Mouse (Mus musculus) liver, embryonic 12.5 days (tissue): ENCODE results near the gene Cd163l1. TPM values are rescaled to one million over a fixed set of nuclear protein-coding genes. Genes with fewer than 3 reads are reported as not detected.

Experiments
- ATAC-seq: fragments of 200-750 bp; cut with Nextera tagmentation; 2 replicates; pipeline ENCODE4 v1.8.0; 2017; ENCODE audit warnings: moderate number of reproducible peaks, mild to moderate bottlenecking, moderate library complexity
- H3K27ac ChIP-seq: fragments of 300-500 bp; sonication (generic); 2 replicates; pipeline ENCODE4 v1.5.1; 2016; ENCODE audit warnings: mild to moderate bottlenecking
- H3K27me3 ChIP-seq: fragments of 300-500 bp; sonication (generic); replicated peaks from 2 replicates; pipeline ENCODE4 v1.6.1; 2016; ENCODE audit warnings: mild to moderate bottlenecking, moderate library complexity
- H3K36me3 ChIP-seq: fragments of 300-500 bp; sonication (generic); 2 replicates; pipeline ENCODE4 v1.6.1; 2016; ENCODE audit warnings: mild to moderate bottlenecking, moderate library complexity
- H3K4me1 ChIP-seq: fragments of 300-500 bp; sonication (generic); 2 replicates; pipeline ENCODE4 v1.6.1; 2016
- H3K4me2 ChIP-seq: fragments of 300-500 bp; sonication (generic); 2 replicates; pipeline ENCODE4 v1.6.1; 2016; ENCODE audit warnings: mild to moderate bottlenecking, moderate library complexity
- H3K4me3 ChIP-seq: fragments of 300-500 bp; sonication (generic); 2 replicates; pipeline ENCODE4 v1.5.1; 2016; ENCODE audit warnings: mild to moderate bottlenecking, moderate library complexity
- H3K9ac ChIP-seq: fragments of 300-500 bp; sonication (generic); 2 replicates; pipeline ENCODE4 v1.6.1; 2016; ENCODE audit warnings: mild to moderate bottlenecking, moderate library complexity
- H3K9me3 ChIP-seq: fragments of 300-500 bp; sonication (generic); replicated peaks from 2 replicates; pipeline ENCODE4 v1.6.1; 2016; ENCODE audit warnings: mild to moderate bottlenecking, moderate library complexity
- WGBS: fragments of 180-500 bp; shearing (Covaris S2); methylation state at CpG from one replicate; pipeline ENCODE4 v1.1.7; 2016; ENCODE audit not compliant: insufficient replicate concordance; 5-methylcytosine and 5-hydroxymethylcytosine counted together
- polyA plus RNA-seq: library from polyadenylated mRNA; unstranded; fragments of >200 nt; fragmentation: Nextera tagmentation; extraction: Ambion mirVana; gene quantifications from 2 replicates; pipeline ENCODE4 v1.2.1, GENCODE M21; 2016

The Cd163l1 gene
- polyA plus RNA-seq, 1 experiment from 2014 or later: not detected

GRCm38 (mm10) chr7:140192445-140192844, 25.6 kb upstream of the Cd163l1 start:
- Histone ChIP-seq H3K27me3 (no peaks in the 10 kb centered on the region), H3K9ac (no peak overlapping the region), H3K27ac (no peak overlapping the region), H3K4me3 (no peak overlapping the region), H3K4me2 (no peak overlapping the region), H3K9me3 (no peaks in the 10 kb centered on the region), H3K4me1 (0 out of 2 replicates have a peak, but pooled peaks cover 4% of the 10 kb centered on the region), H3K36me3 (no peaks in the 10 kb centered on the region)
- no peak for ATAC-seq
- 42% methylated on average over 2 of the region's 2 CpGs for WGBS

DNA sequence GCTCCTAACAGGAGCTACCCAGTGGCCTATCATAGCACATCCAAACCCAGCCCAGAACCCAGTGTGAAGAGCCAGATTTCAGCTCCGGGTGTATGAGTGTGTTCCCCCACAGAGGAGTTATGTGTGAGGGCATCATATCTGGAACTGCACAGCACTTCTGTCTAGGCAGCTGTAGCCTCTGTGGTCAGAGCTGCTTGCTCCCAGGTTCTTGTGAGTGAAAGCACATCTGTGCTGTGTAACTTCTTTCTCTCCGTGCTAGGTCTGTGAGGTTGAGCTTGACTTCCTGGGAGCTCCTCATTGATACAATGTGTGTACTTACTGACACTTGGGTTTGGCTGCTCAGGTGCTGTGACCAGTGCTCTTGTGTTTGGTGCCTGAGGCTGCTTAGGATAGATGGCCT, 25.2 kb upstream of the Cd163l1 start:
- Histone ChIP-seq H3K36me3 (no peaks in the 10 kb centered on the region), H3K27ac (no peak overlapping the region), H3K9ac (no peak overlapping the region), H3K4me3 (no peak overlapping the region), H3K4me1 (0 out of 2 replicates have a peak, but pooled peaks cover 4% of the 10 kb centered on the region), H3K9me3 (no peaks in the 10 kb centered on the region), H3K4me2 (no peak overlapping the region), H3K27me3 (no peaks in the 10 kb centered on the region)
- ATAC-seq: no peak
- WGBS: 50% methylated on average over 2 of the region's 2 CpGs

- Histone ChIP-seq H3K27ac (no peak overlapping the region), H3K4me3 (no peak overlapping the region), H3K36me3 (no peaks in the 10 kb centered on the region), H3K4me1 (0 out of 2 replicates have a peak, but pooled peaks cover 4% of the 10 kb centered on the region), H3K4me2 (no peak overlapping the region), H3K9me3 (no peaks in the 10 kb centered on the region), H3K9ac (no peak overlapping the region), H3K27me3 (no peaks in the 10 kb centered on the region)
- 66% methylated on average over 4 of the region's 4 CpGs for WGBS
- no peak for ATAC-seq
Measured at GRCm38 (mm10) chr7:140194031-140194430, 24.0 kb upstream of the Cd163l1 start.

DNA sequence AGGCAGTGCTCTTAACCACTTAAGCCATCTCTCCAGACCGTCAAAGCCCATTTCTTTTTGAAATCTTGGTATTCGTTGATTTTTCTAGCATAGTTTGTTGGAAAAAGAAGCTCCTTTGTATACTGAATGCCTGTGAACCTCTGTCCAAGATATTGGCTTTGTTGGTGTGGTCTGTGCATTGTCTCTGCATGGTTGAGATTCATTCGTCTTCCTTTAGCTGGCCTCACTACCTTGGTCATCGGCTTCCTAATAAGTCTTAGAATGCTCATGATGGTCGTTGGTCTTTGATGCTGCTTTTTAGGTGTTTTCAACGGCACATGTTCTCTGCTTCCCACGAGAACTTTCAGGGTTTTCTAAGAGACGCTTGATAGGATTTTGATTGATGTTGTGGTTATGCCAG, 22.1 kb upstream of the Cd163l1 start:
- 61% methylated on average over 8 of the region's 8 CpGs for WGBS
- no peaks in the 10 kb centered on the region for H3K9me3 ChIP-seq
- no peak for ATAC-seq

GRCm38 (mm10) chr7:140201090-140201489, 17.0 kb upstream of the Cd163l1 start:
- Histone ChIP-seq H3K27me3 (no peaks in the 10 kb centered on the region), H3K9me3 (no peaks in the 10 kb centered on the region), H3K4me2 (no peak overlapping the region), H3K4me3 (no peak overlapping the region), H3K9ac (no peak overlapping the region), H3K36me3 (no peaks in the 10 kb centered on the region), H3K27ac (no peak overlapping the region), H3K4me1 (peaks cover 8% of the 10 kb centered on the region)
- 47% methylated on average over 4 of the region's 4 CpGs for WGBS
- ATAC-seq: 0 out of 2 replicates have a peak, but pooled peaks have one; percentile 50

More for the DNA sequence above, 22.1 kb upstream of the Cd163l1 start:
- Histone ChIP-seq H3K4me3 (no peak overlapping the region), H3K4me1 (peaks cover 3% of the 10 kb centered on the region), H3K27me3 (no peaks in the 10 kb centered on the region), H3K9ac (no peak overlapping the region), H3K4me2 (no peak overlapping the region), H3K27ac (no peak overlapping the region), H3K36me3 (no peaks in the 10 kb centered on the region)

DNA sequence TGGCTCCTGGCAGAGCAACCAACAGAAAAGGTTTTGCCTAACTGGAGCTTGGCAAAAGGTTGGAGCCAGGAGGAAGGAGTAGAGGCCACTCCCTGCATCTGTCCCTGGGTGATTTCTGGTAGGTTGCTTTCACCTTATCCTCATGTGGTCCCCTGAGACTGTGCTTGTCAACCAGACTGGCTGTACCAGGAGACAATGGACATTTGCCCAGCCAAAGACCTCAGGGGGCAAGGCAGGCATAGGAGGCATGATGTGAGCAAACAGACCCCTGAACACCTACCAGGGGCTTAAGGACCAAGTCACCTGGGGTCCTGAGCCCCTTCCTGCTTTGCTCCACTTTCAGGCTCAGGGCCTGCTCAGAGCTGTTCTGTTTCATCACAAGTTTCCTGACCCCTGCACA, 12.2 kb upstream of the Cd163l1 start, which contains the start of gene Olfr524:
TSS of gene Olfr524 (minus strand) at position 101 of the 400 bp plus-strand sequence.
- H3K27me3 ChIP-seq: no peaks in the 10 kb centered on the region
- no peak within 1 kb of the TSS for H3K4me2 ChIP-seq
- H3K4me1 ChIP-seq: peaks cover 28% of the 10 kb centered on the region
- H3K27ac ChIP-seq: no peak within 1 kb of the TSS
- ATAC-seq: no peak
- no peak within 1 kb of the TSS for H3K4me3 ChIP-seq
- H3K9me3 ChIP-seq: no peaks in the 10 kb centered on the region
- no peaks in the 10 kb centered on the region for H3K36me3 ChIP-seq
- H3K9ac ChIP-seq: no peak within 1 kb of the TSS

- 38% methylated on average over 3 of the region's 3 CpGs for WGBS
- Histone ChIP-seq H3K9me3 (no peaks in the 10 kb centered on the region), H3K9ac (no peak overlapping the region), H3K27ac (no peak overlapping the region), H3K4me3 (no peak overlapping the region), H3K4me1 (peaks cover 22% of the 10 kb centered on the region), H3K27me3 (no peaks in the 10 kb centered on the region), H3K4me2 (no peak overlapping the region), H3K36me3 (no peaks in the 10 kb centered on the region)
- peak; percentile 46 for ATAC-seq
Measured at GRCm38 (mm10) chr7:140206904-140207303, 11.2 kb upstream of the Cd163l1 start.

- no peaks in the 10 kb centered on the region for H3K9me3 ChIP-seq
- H3K27ac ChIP-seq: no peak overlapping the region
- no peak overlapping the region for H3K4me3 ChIP-seq
- H3K4me2 ChIP-seq: peak overlapping the region; percentile 7
- peaks cover 22% of the 10 kb centered on the region for H3K4me1 ChIP-seq
- no peak overlapping the region for H3K9ac ChIP-seq
- 22% methylated on average over 8 of the region's 8 CpGs for WGBS
- H3K27me3 ChIP-seq: no peaks in the 10 kb centered on the region
- peak; percentile 84 for ATAC-seq
- no peaks in the 10 kb centered on the region for H3K36me3 ChIP-seq
Measured at GRCm38 (mm10) chr7:140208153-140208552, 9.9 kb upstream of the Cd163l1 start.

GRCm38 (mm10) chr7:140208677-140209076, 9.4 kb upstream of the Cd163l1 start:
- peaks cover 22% of the 10 kb centered on the region for H3K4me1 ChIP-seq
- H3K27me3 ChIP-seq: 0 out of 2 replicates have a peak, but pooled peaks cover 2% of the 10 kb centered on the region
- no peak for ATAC-seq
- no peaks in the 10 kb centered on the region for H3K36me3 ChIP-seq
- H3K9ac ChIP-seq: no peak overlapping the region
- no peak overlapping the region for H3K4me3 ChIP-seq
- H3K9me3 ChIP-seq: no peaks in the 10 kb centered on the region
- WGBS: 50% methylated on average over 3 of the region's 3 CpGs
- H3K27ac ChIP-seq: no peak overlapping the region
- H3K4me2 ChIP-seq: 0 out of 2 replicates have a peak overlapping the region, but pooled peaks have one; percentile 7

GRCm38 (mm10) chr7:140213841-140214240, 4.2 kb upstream of the Cd163l1 start:
- Histone ChIP-seq H3K4me3 (no peak overlapping the region), H3K4me1 (no peaks in the 10 kb centered on the region), H3K36me3 (no peaks in the 10 kb centered on the region), H3K27ac (no peak overlapping the region), H3K9me3 (no peaks in the 10 kb centered on the region), H3K27me3 (0 out of 2 replicates have a peak, but pooled peaks cover 3% of the 10 kb centered on the region), H3K9ac (no peak overlapping the region), H3K4me2 (no peak overlapping the region)
- ATAC-seq: no peak
- 70% methylated on average over 5 of the region's 5 CpGs for WGBS

GRCm38 (mm10) chr7:140219268-140219667, 1.2 kb downstream of the Cd163l1 start:
- H3K9ac ChIP-seq: no peak overlapping the region
- ATAC-seq: no peak
- H3K36me3 ChIP-seq: no peaks in the 10 kb centered on the region
- H3K4me2 ChIP-seq: no peak overlapping the region
- 11% methylated on average over 1 of the region's 1 CpGs for WGBS
- no peak overlapping the region for H3K4me3 ChIP-seq
- no peaks in the 10 kb centered on the region for H3K27me3 ChIP-seq
- H3K9me3 ChIP-seq: no peaks in the 10 kb centered on the region
- H3K27ac ChIP-seq: no peak overlapping the region
- H3K4me1 ChIP-seq: no peaks in the 10 kb centered on the region

DNA sequence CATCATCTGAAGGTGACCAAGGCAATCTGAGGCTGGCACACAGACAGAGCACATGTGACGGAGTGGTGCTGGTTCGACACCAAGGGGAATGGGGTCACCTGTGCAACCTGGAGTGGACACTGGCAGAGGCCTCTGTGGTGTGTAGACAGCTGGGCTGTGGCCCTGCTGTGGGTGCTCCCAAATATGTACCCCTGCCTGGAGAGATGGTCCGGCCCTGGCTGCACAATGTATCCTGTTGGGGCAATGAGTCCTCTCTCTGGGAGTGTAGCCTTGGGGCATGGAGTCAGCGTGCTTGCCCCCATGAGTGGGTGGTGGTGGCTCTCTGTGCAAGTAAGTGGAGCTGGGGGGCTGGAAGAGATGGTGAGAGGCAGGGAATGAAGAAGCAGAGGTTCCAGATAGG, 2.3 kb downstream of the Cd163l1 start:
- Histone ChIP-seq H3K9ac (no peak overlapping the region), H3K27ac (no peak overlapping the region), H3K4me2 (no peak overlapping the region), H3K4me3 (no peak overlapping the region), H3K27me3 (no peaks in the 10 kb centered on the region), H3K9me3 (no peaks in the 10 kb centered on the region), H3K36me3 (no peaks in the 10 kb centered on the region), H3K4me1 (no peaks in the 10 kb centered on the region)
- WGBS: 61% methylated on average over 4 of the region's 4 CpGs
- no peak for ATAC-seq

DNA sequence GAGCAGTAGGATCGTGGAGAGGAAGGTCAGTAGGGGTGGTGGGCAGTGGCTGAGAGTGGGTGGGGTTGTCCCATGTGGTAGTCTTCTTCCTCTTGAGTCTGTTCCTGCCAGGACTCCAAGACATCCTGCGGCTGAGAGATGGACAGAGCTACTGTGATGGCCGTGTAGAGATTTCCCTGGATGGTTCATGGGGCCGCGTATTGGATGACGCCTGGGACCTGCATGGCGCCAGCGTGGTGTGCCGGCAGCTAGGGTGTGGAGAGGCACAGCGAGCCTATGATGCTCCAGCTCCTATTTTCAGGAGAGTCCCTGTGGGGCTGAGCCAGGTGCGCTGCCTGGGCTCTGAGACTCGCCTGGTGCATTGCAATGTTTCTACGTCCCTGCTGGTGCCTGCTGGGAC, 6.1 kb downstream of the Cd163l1 start:
- Histone ChIP-seq H3K4me3 (no peak overlapping the region), H3K4me1 (no peaks in the 10 kb centered on the region), H3K9ac (no peak overlapping the region), H3K9me3 (no peaks in the 10 kb centered on the region), H3K27ac (no peak overlapping the region), H3K27me3 (no peaks in the 10 kb centered on the region), H3K36me3 (no peaks in the 10 kb centered on the region), H3K4me2 (no peak overlapping the region)
- 77% methylated on average over 13 of the region's 13 CpGs for WGBS
- ATAC-seq: no peak
